Mouse (Mus musculus): ENCODE measurements around the gene Gprin1.

- TF ChIP-seq EP300 (optimal IDR thresholded peaks at IDR 0.05) (no peak), CTCF (IDR thresholded peaks at IDR 0.05; ENCODE audit: low read depth) (no peak)
These were observed 23.5 kb downstream of the Gprin1 start for GRCm38 (mm10) chr13:54726131-54726530.

Measured in stomach, postnatal 0 days (tissue).